22 mouse cellular contexts compared by ENCODE assay signal in genomic region chr1:137372236-137372635, GRCm38 (mm10).
DNase-seq lines count a peak whose midpoint lies in the region; ATAC-seq lines count a peak whose summit lies in the region.
"Had no signal": no experiment of that assay in that cellular context is flagged by ENCODE, and none has a peak within 500 bp of the region (broad histone marks: within the 10 kb centered on the region; RNA-seq: fewer than 3 reads in every experiment).

No protein-coding gene starts in this region.

- H3K27me3 ChIP-seq in embryonic facial prominence, embryonic 12.5 days, result no peaks in the 10 kb centered on the region
- no peaks in the 10 kb centered on the region for H3K27me3 ChIP-seq in embryonic facial prominence, embryonic 10.5 days (replicated peaks; ENCODE audit: low read depth, poor library complexity, severe bottlenecking)
- H3K27me3 ChIP-seq in limb, embryonic 11.5 days (ENCODE audit: control insufficient read depth, insufficient read depth, low read length), result no peaks in the 10 kb centered on the region
- H3K27me3 ChIP-seq in limb, embryonic 13.5 days, result 0 out of 2 replicates have a peak, but pooled peaks cover 7% of the 10 kb centered on the region
- H3K27me3 ChIP-seq: embryonic facial prominence, embryonic 15.5 days; forebrain, embryonic 13.5 days; forebrain, embryonic 15.5 days had no signal

- H3K27ac ChIP-seq in embryonic facial prominence, embryonic 12.5 days, result peak overlapping the region; percentile 37; the same call in 1 of the 2 replicates
- no peak overlapping the region for H3K27ac ChIP-seq in embryonic facial prominence, embryonic 10.5 days (replicated peaks)
- H3K27ac ChIP-seq in limb, embryonic 11.5 days (replicated peaks; ENCODE audit: low read depth, low read length), result no peak overlapping the region; the same call in 1 of the 2 replicates
- peak overlapping the region; percentile 22; the same call in 1 of the 2 replicates for H3K27ac ChIP-seq in limb, embryonic 13.5 days
- H3K27ac ChIP-seq: embryonic facial prominence, embryonic 15.5 days; forebrain, embryonic 13.5 days had no signal

- peaks cover 11% of the 10 kb centered on the region for H3K4me1 ChIP-seq in embryonic facial prominence, embryonic 12.5 days
- H3K4me1 ChIP-seq in embryonic facial prominence, embryonic 10.5 days, result peaks cover 38% of the 10 kb centered on the region
- H3K4me1 ChIP-seq in limb, embryonic 11.5 days (ENCODE audit: control insufficient read depth, insufficient read depth, low read length), result peaks cover 15% of the 10 kb centered on the region
- peaks cover 45% of the 10 kb centered on the region for H3K4me1 ChIP-seq in limb, embryonic 13.5 days

- no peak overlapping the region for H3K9ac ChIP-seq in embryonic facial prominence, embryonic 12.5 days
- H3K9ac ChIP-seq in limb, embryonic 11.5 days (ENCODE audit: low read length), result no peak overlapping the region
- no peak overlapping the region for H3K9ac ChIP-seq in limb, embryonic 13.5 days
- H3K9ac ChIP-seq: embryonic facial prominence, embryonic 15.5 days; forebrain, embryonic 13.5 days; forebrain, embryonic 15.5 days; forebrain, postnatal 0 days had no signal

- WGBS in embryonic facial prominence, embryonic 12.5 days, result 65% methylated on average over 3 of the region's 3 CpGs
- WGBS in embryonic facial prominence, embryonic 10.5 days, result 80% methylated on average over 3 of the region's 3 CpGs
- 53% methylated on average over 3 of the region's 3 CpGs for WGBS in limb, embryonic 11.5 days
- WGBS in limb, embryonic 13.5 days, result 51% methylated on average over 3 of the region's 3 CpGs

- no peak overlapping the region for H3K4me2 ChIP-seq in embryonic facial prominence, embryonic 12.5 days (replicated peaks)
- no peak overlapping the region for H3K4me2 ChIP-seq in limb, embryonic 11.5 days (ENCODE audit: low read depth, severe bottlenecking)
- no peak overlapping the region for H3K4me2 ChIP-seq in limb, embryonic 13.5 days (replicated peaks)
- H3K4me2 ChIP-seq: embryonic facial prominence, embryonic 15.5 days; forebrain, embryonic 13.5 days; forebrain, embryonic 15.5 days had no signal

- no peaks in the 10 kb centered on the region for H3K9me3 ChIP-seq in embryonic facial prominence, embryonic 12.5 days
- H3K9me3 ChIP-seq in embryonic facial prominence, embryonic 10.5 days, result no peaks in the 10 kb centered on the region
- no peaks in the 10 kb centered on the region for H3K9me3 ChIP-seq in limb, embryonic 11.5 days (ENCODE audit: control insufficient read depth, low read length)
- no peaks in the 10 kb centered on the region for H3K9me3 ChIP-seq in limb, embryonic 13.5 days
- H3K9me3 ChIP-seq: embryonic facial prominence, embryonic 15.5 days; forebrain, embryonic 13.5 days; forebrain, embryonic 15.5 days had no signal

- DNase-seq in embryonic facial prominence, embryonic 10.5 days (ENCODE audit: low spot score), result no peak
- peak; percentile 63 for DNase-seq in forelimb bud, embryonic 11.5 days (ENCODE audit: low read depth, low spot score)
- peak; percentile 46 for DNase-seq in limb, embryonic 11.5 days (ENCODE audit: low spot score)
- no peak for DNase-seq in cerebellum, postnatal 4 days (ENCODE audit: low spot score in 2 of 2)
- no peak for DNase-seq in adrenal gland, postnatal 4 days (ENCODE audit: low spot score in 2 of 2)
- DNase-seq: adrenal gland, adult 8-10 months; adrenal gland, postnatal 14 days; adrenal gland, postnatal 36 days; cerebellum, adult 11 months; cerebellum, adult 18-20 months; cerebellum, adult 8-10 months; cerebellum, adult 9-11 months; cerebellum, postnatal 14 days; cerebellum, postnatal 36 days; forebrain, postnatal 0 days had no signal

- no peaks in the 10 kb centered on the region for H3K36me3 ChIP-seq in embryonic facial prominence, embryonic 12.5 days
- no peaks in the 10 kb centered on the region for H3K36me3 ChIP-seq in embryonic facial prominence, embryonic 10.5 days (replicated peaks)
- H3K36me3 ChIP-seq in limb, embryonic 11.5 days (ENCODE audit: control insufficient read depth, insufficient read depth, low read length), result no peaks in the 10 kb centered on the region
- H3K36me3 ChIP-seq in limb, embryonic 13.5 days, result no peaks in the 10 kb centered on the region
- H3K36me3 ChIP-seq: embryonic facial prominence, embryonic 15.5 days; forebrain, embryonic 15.5 days had no signal

- no peak overlapping the region for H3K4me3 ChIP-seq in embryonic facial prominence, embryonic 12.5 days
- no peak overlapping the region for H3K4me3 ChIP-seq in embryonic facial prominence, embryonic 10.5 days
- H3K4me3 ChIP-seq in limb, embryonic 11.5 days (ENCODE audit: low read depth, low read length), result no peak overlapping the region
- no peak overlapping the region for H3K4me3 ChIP-seq in limb, embryonic 13.5 days
- H3K4me3 ChIP-seq: embryonic facial prominence, embryonic 15.5 days; erythroblast, embryonic 14.5 days; forebrain, embryonic 13.5 days; forebrain, embryonic 15.5 days had no signal

- no peak for ATAC-seq in embryonic facial prominence, embryonic 12.5 days (ENCODE audit: insufficient number of reproducible peaks, insufficient read depth, low FRiP score, low TSS enrichment)
- ATAC-seq in limb, embryonic 11.5 days (ENCODE audit: insufficient number of reproducible peaks, low FRiP score, low TSS enrichment, low read depth), result peak; percentile 64; the same call in 1 of the 2 replicates
- ATAC-seq in limb, embryonic 13.5 days (ENCODE audit: low FRiP score, low read depth), result no peak
- ATAC-seq in activated CD4-positive, CD25-positive, alpha-beta regulatory T cell, adult 4 months, result no peak
- ATAC-seq: forebrain, embryonic 13.5 days; forebrain, embryonic 15.5 days; forebrain, postnatal 0 days had no signal

Comparison
In these comparisons a context has a peak if more than half of its experiments do, and no peak if none do; other contexts are left out.
1. H3K27ac ChIP-seq: peak in embryonic facial prominence, embryonic 12.5 days (single experiment) and limb, embryonic 13.5 days (single experiment); none in embryonic facial prominence, embryonic 10.5 days (single experiment) and limb, embryonic 11.5 days (single experiment).
2. DNase-seq: peak in forelimb bud, embryonic 11.5 days (single experiment) and limb, embryonic 11.5 days (single experiment); none in embryonic facial prominence, embryonic 10.5 days (single experiment), cerebellum, postnatal 4 days (0 of 2) and adrenal gland, postnatal 4 days (0 of 2).